Mouse (Mus musculus) heart, embryonic 14.5 days (tissue): ENCODE measurements around the gene Aanat. TPM values are rescaled to one million over a fixed set of nuclear protein-coding genes. Genes with fewer than 3 reads are reported as not detected.

Source experiments
- ATAC-seq: fragments of 200-750 bp; cut with Nextera tagmentation; 2 replicates; pipeline ENCODE4 v1.8.0; 2017; ENCODE audit warnings: low read depth, moderate TSS enrichment; ENCODE audit not compliant: insufficient number of reproducible peaks, insufficient read depth, low FRiP score
- H3K27ac ChIP-seq, 2 experiments: fragments of 200-500 bp in 1 of 2; fragments of 300-500 bp in 1 of 2; sonication (generic) in 1 of 2; replicated peaks in 1 of 2; 2 replicates each; pipeline ENCODE4 v1.5.1; 2012 to 2014; ENCODE audit warnings: low read depth in 2 of 2, low read length in 2 of 2, control low read depth in 1 of 2, mild to moderate bottlenecking in 1 of 2, mixed read lengths in 1 of 2; ENCODE audit not compliant: control insufficient read depth in 1 of 2, insufficient read depth in 1 of 2
- H3K27me3 ChIP-seq: fragments of 300-500 bp; sonication (generic); 2 replicates; pipeline ENCODE4 v1.6.1; 2014; ENCODE audit warnings: mild to moderate bottlenecking, low read length, control low read depth; ENCODE audit not compliant: control insufficient read depth, insufficient read depth
- H3K36me3 ChIP-seq: fragments of 300-500 bp; sonication (generic); 2 replicates; pipeline ENCODE4 v1.6.1; 2014; ENCODE audit warnings: mild to moderate bottlenecking, control low read depth, low read length, mixed read lengths; ENCODE audit not compliant: control insufficient read depth, insufficient read depth
- H3K4me1 ChIP-seq, 2 experiments: fragments of 200-500 bp in 1 of 2; fragments of 300-500 bp in 1 of 2; sonication (generic) in 1 of 2; 2 replicates each; pipeline ENCODE4 v1.6.1; 2012 to 2014; ENCODE audit warnings: low read length in 2 of 2, control low read depth in 1 of 2, mixed read lengths in 1 of 2; ENCODE audit not compliant: control insufficient read depth in 2 of 2, insufficient read depth in 2 of 2
- H3K4me2 ChIP-seq: fragments of 300-500 bp; sonication (generic); 2 replicates; pipeline ENCODE4 v1.6.1; 2014; ENCODE audit warnings: mild to moderate bottlenecking, low read length
- H3K4me3 ChIP-seq, 2 experiments: fragments of 200-500 bp in 1 of 2; fragments of 300-500 bp in 1 of 2; sonication (generic) in 1 of 2; 2 replicates each; pipeline ENCODE4 v1.5.1; 2012 to 2014; ENCODE audit warnings: low read length in 2 of 2, mild to moderate bottlenecking in 2 of 2, control low read depth in 1 of 2, low read depth in 1 of 2, moderate library complexity in 1 of 2; ENCODE audit not compliant: control insufficient read depth in 1 of 2, insufficient read depth in 1 of 2
- H3K9ac ChIP-seq: fragments of 300-500 bp; sonication (generic); 2 replicates; pipeline ENCODE4 v1.6.1; 2014; ENCODE audit warnings: mild to moderate bottlenecking, low read length
- H3K9me3 ChIP-seq: fragments of 300-500 bp; sonication (generic); 2 replicates; pipeline ENCODE4 v1.6.1; 2016; ENCODE audit warnings: low read length, control low read depth; ENCODE audit not compliant: control insufficient read depth
- WGBS: fragments of 180-500 bp; shearing (Covaris S2); extraction: QIAGEN DNeasy Blood & Tissue Kit; methylation state at CpG from one replicate; pipeline ENCODE4 v1.1.7; 2014; 5-methylcytosine and 5-hydroxymethylcytosine counted together
- polyA plus RNA-seq: library from polyadenylated mRNA; unstranded; fragments of >200 nt; fragmentation: Nextera tagmentation; extraction: Ambion mirVana; gene quantifications from 2 replicates; pipeline ENCODE4 v1.2.1, GENCODE M21; 2014

The Aanat gene
- polyA plus RNA-seq, 1 experiment from 2014 or later = 0.28 TPM

DNA sequence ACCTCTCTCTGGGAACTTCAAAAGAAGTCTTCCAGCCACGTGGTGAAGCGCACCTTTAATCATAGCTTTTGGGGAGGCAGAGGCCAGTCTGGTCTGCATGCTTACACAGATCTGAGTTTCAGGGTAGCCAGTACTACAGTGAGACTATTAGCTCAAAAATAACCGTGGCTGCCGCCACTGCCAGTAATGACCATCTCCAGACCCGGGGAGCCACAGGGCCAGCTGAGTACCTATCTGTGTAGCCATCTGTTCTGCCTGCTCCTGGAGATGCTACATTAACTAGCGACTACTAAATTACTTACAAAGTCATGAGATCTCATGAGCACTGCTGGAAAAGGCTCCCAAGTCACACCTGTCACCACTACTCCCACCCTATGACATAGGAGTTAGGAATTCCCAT, 11.2 kb upstream of the Aanat start:
- H3K4me1 ChIP-seq = peaks cover 35 to 66% of the 10 kb centered on the region in 2 experiments

DNA sequence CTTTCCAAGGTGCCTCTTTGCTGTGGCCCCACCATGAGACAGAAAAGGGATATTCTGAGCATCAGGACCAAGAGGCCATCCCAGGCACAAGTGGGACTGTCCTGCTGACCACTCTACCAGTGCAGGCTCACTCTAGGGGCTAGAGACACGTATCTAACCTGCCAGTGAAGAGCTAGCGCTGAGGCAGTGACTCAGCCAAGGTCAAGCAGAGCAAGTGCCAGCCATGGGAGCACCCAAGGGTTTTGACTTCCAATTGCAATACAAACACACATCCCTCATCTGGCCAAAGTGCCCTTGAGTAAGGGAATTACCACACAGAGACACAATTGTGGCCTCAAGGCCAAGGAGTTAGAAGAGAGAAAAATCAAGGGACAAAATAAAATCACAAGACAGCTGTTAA, 10.8 kb upstream of the Aanat start:
- Histone ChIP-seq H3K27me3 (no peaks in the 10 kb centered on the region), H3K4me1 (peaks cover 39 to 70% of the 10 kb centered on the region in 2 experiments), H3K36me3 (peaks cover 7% of the 10 kb centered on the region; the same call in 1 of the 2 replicates), H3K9me3 (no peaks in the 10 kb centered on the region), H3K4me3 (no peak overlapping the region), H3K27ac (peak overlapping the region; percentile 10 to 67; a peak in 1 of 4 replicates), H3K9ac (no peak overlapping the region; the same call in 1 of the 2 replicates), H3K4me2 (peak overlapping the region; percentile 32)
- no peak for ATAC-seq
- WGBS = 34% methylated on average over 2 of the region's 2 CpGs

More for the DNA sequence above, 11.2 kb upstream of the Aanat start:
- Histone ChIP-seq H3K27me3 (no peaks in the 10 kb centered on the region), H3K27ac (peak overlapping the region; percentile 10 to 67; a peak in 1 of 4 replicates), H3K9ac (no peak overlapping the region), H3K9me3 (no peaks in the 10 kb centered on the region), H3K4me3 (no peak overlapping the region), H3K36me3 (peaks cover 7% of the 10 kb centered on the region; the same call in 1 of the 2 replicates), H3K4me2 (peak overlapping the region; percentile 32; the same call in 1 of the 2 replicates)
- ATAC-seq = no peak
- 54% methylated on average over 6 of the region's 6 CpGs for WGBS

DNA sequence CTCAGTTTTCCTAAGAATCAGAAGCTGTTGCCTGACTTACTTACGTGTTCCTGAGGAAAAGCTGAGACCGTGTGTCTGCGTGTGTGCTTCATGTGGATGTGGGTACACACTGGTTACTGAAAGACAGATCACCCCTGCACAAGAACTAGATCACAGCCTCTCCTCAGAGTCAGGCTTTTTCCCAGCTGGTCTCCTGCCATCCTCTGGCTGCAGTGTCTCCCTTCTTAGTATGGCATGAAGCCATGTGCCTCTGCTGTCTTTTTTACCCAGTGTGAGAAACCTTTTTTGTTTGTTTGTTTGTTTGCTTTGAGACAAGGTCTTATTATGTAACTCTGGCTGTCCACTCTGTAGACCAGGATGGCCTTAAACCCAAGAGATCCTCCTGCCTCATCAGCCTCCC, 7.0 kb upstream of the Aanat start:
- ATAC-seq = no peak
- H3K9me3 ChIP-seq = no peaks in the 10 kb centered on the region
- no peak overlapping the region for H3K27ac ChIP-seq
- peaks cover 4% of the 10 kb centered on the region; the same call in 1 of the 2 replicates for H3K36me3 ChIP-seq
- H3K4me3 ChIP-seq = no peak overlapping the region
- no peak overlapping the region for H3K9ac ChIP-seq
- H3K27me3 ChIP-seq = no peaks in the 10 kb centered on the region
- WGBS = 95% methylated on average over 3 of the region's 3 CpGs
- H3K4me2 ChIP-seq = no peak overlapping the region
- peaks cover 22 to 41% of the 10 kb centered on the region in 2 experiments for H3K4me1 ChIP-seq

DNA sequence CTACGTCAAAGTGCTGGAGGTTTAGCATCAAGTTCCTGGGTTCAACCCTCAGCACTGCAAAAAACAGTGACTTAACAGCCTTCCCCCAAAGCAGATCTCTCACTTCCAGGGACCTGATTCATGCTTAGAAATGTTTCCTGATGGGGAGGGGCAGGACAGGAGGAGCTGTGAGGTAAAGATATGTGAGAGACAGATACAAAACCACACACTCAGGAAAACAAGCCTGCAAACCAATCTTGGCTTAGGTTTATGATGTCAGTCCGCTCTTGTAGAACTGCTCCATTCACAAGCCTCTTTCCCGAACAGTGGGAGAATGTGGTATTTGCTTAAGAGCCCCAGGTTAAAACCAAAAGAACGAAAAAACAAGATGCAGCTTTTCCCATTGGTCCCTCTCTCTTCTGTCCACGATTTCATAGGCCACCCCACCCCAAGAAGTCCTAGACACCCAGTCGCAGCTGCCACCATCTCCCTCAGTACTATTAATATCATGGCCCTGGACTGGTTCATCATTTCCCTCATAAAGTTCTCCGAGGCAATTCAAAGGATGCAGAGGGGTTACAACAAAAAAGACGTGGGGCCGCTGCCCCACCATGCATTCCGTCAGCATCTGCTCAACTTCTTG, 6.1 kb upstream of the Aanat start:
- Histone ChIP-seq H3K36me3 (peaks cover 4% of the 10 kb centered on the region; the same call in 1 of the 2 replicates), H3K9ac (peak overlapping the region; percentile 95), H3K9me3 (no peaks in the 10 kb centered on the region), H3K27ac (peak overlapping the region in 1 of 2 experiments; percentile 78; a peak in 2 of 4 replicates), H3K4me1 (peaks cover 16 to 33% of the 10 kb centered on the region in 2 experiments), H3K4me3 (peak overlapping the region; percentile 61 to 96), H3K4me2 (peak overlapping the region; percentile 95), H3K27me3 (no peaks in the 10 kb centered on the region)
- no peak for ATAC-seq
- 26% methylated on average over 10 of the region's 10 CpGs for WGBS

DNA sequence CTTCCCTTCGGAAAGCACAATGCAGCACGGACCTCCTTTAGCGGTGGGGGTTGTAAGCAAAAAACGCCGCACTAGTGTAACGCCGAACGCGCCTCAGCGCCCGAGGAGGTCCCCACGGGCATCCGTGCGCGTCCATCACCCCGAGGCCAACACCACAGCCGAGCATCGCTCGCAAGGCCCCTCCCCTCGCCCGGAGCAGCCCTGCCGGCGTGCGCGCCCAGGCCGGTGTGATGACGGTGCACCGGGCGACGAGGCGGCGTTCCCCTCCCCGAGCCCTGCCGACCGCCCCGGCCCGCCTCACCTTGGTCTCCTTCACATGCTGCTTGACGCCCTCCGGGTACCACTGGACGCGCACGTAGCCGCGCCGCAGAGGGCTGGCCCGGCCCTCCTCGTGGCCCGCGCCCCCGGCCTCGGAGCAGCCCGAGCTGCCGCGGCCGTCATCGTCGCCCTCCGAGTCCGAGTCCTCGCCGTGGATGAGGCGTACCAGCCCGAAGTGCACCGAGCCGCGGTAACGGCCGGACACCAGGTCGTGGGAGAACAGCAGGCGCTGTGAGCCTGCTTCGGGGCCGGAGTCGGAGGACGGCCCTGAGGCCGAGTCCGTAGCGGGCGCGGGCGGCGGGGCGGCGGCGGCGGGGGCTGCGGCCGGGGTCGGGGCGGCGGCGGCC, 5.4 kb upstream of the Aanat start:
- Histone ChIP-seq H3K9me3 (no peaks in the 10 kb centered on the region), H3K9ac (peak overlapping the region; percentile 95), H3K4me3 (peak overlapping the region; percentile 61 to 96), H3K36me3 (peaks cover 4% of the 10 kb centered on the region; the same call in 1 of the 2 replicates), H3K27me3 (no peaks in the 10 kb centered on the region), H3K27ac (peak overlapping the region; percentile 9 to 78; a peak in 3 of 4 replicates), H3K4me1 (peaks cover 11 to 28% of the 10 kb centered on the region in 2 experiments), H3K4me2 (peak overlapping the region; percentile 95)
- ATAC-seq = peak; percentile 79
- under 1% methylated on average over 85 of the region's 91 CpGs for WGBS

DNA sequence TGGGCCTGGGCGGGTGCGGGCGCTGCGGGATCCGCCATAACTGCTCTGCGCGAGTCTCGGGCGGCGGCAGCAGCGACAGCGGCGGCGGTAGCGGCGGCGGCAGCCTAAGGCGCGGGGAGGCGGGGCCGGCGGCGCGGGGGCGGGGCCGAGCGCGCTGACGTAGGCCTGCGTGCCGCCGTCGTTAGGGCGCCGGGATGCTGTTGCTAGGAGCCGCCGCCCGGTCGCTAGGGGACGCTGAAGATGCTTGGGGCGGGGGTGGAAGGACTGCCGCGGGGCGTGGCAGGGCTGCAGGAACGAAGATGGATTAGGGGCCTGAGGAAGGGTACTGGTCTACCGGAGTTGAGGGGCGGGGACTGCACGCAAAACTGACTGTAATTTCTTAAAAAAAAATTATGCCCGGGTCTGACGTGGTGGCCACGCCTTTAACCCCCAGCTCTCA, 4.8 kb upstream of the Aanat start, which contains the start of gene Ube2o:
Gene Ube2o (minus strand): TSS at position 72 of the 439 bp plus-strand sequence.
- under 1% methylated on average over 45 of the region's 51 CpGs for WGBS
- peak within 1 kb of the TSS; percentile 95 for H3K4me2 ChIP-seq
- H3K27ac ChIP-seq = peak within 1 kb of the TSS; percentile 9 to 78; a peak in 3 of 4 replicates
- no peaks in the 10 kb centered on the region for H3K9me3 ChIP-seq
- H3K9ac ChIP-seq = peak within 1 kb of the TSS; percentile 95
- ATAC-seq = peak; percentile 85
- H3K4me3 ChIP-seq = peak within 1 kb of the TSS; percentile 61 to 96
- peaks cover 4% of the 10 kb centered on the region; the same call in 1 of the 2 replicates for H3K36me3 ChIP-seq
- peaks cover 6 to 25% of the 10 kb centered on the region in 2 experiments for H3K4me1 ChIP-seq
- H3K27me3 ChIP-seq = no peaks in the 10 kb centered on the region

DNA sequence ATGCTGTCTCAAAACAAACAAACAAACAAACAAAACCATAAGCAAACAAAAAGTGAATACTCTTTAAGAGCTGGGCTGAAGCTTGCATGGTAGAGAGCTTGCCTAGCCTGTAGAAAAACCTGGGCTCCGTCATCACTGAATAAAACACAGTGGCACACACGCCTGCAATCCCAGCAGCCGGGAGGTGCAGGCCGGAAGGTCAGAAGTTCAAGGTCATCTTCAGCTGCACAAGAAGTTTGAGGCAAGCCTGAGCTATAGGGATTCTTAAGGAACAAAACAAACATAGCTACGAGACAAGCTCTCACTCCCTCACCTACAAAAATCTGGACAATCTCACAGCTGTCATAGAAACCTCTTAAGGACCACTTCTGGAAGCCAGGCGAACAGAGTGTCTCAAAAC, 550 bp upstream of the Aanat start:
- Histone ChIP-seq H3K4me2 (no peak overlapping the region), H3K4me1 (peaks cover 9 to 11% of the 10 kb centered on the region in 2 experiments), H3K9me3 (no peaks in the 10 kb centered on the region), H3K27me3 (peaks cover 10% of the 10 kb centered on the region; the same call in 1 of the 2 replicates), H3K36me3 (no peaks in the 10 kb centered on the region), H3K4me3 (no peak overlapping the region), H3K27ac (no peak overlapping the region), H3K9ac (no peak overlapping the region)
- no peak for ATAC-seq
- WGBS = 49% methylated on average over 6 of the region's 6 CpGs
